In genomic region chr5:106207706-106208105, GRCm38 (mm10) we compare ENCODE assay signal across 24 mouse cellular contexts.
"Had no signal": no experiment of that assay in that cellular context is flagged by ENCODE, and none has a peak within 500 bp of the region (broad histone marks: within the 10 kb centered on the region; RNA-seq: fewer than 3 reads in every experiment).

No protein-coding gene starts in this region.

- H3K36me3 ChIP-seq: heart, embryonic 12.5 days; hindbrain, embryonic 10.5 days; hindbrain, embryonic 12.5 days; intestine, embryonic 15.5 days; limb, embryonic 10.5 days; limb, embryonic 12.5 days had no signal

- H3K4me2 ChIP-seq: heart, embryonic 12.5 days; hindbrain, embryonic 12.5 days; hindbrain, embryonic 14.5 days; intestine, embryonic 15.5 days; limb, embryonic 12.5 days; liver, embryonic 11.5 days had no signal

- H3K4me3 ChIP-seq: heart, adult 2 months; heart, embryonic 12.5 days; hindbrain, embryonic 10.5 days; hindbrain, embryonic 12.5 days; intestine, embryonic 15.5 days; layer of hippocampus, adult 2 months; left cerebral cortex, adult 2 months; limb, embryonic 10.5 days; limb, embryonic 12.5 days had no signal

- H3K4me1 ChIP-seq: heart, embryonic 12.5 days; intestine, embryonic 15.5 days had no signal

- ATAC-seq: hindbrain, embryonic 16.5 days; inflammation-experienced regulatory T-cells, adult 6 months; intestine, embryonic 15.5 days; intestine, postnatal 0 days had no signal

- H3K9me3 ChIP-seq: heart, embryonic 12.5 days; hindbrain, embryonic 10.5 days; hindbrain, embryonic 12.5 days; intestine, embryonic 15.5 days; limb, embryonic 10.5 days; limb, embryonic 12.5 days had no signal

- H3K27me3 ChIP-seq: heart, embryonic 12.5 days; hindbrain, embryonic 12.5 days; intestine, embryonic 15.5 days; limb, embryonic 12.5 days had no signal

- H3K9ac ChIP-seq: heart, embryonic 12.5 days; hindbrain, embryonic 12.5 days; hindbrain, embryonic 14.5 days; intestine, embryonic 15.5 days; limb, embryonic 12.5 days had no signal

- H3K27ac ChIP-seq: heart, adult 2 months; hindbrain, embryonic 10.5 days; hindbrain, embryonic 12.5 days; hindbrain, embryonic 14.5 days; intestine, embryonic 15.5 days; layer of hippocampus, adult 2 months; left cerebral cortex, adult 2 months; limb, embryonic 10.5 days; limb, embryonic 12.5 days had no signal

- DNase-seq: gastrocnemius, postnatal 14 days; gastrocnemius, postnatal 36 days; heart, adult 2 months; heart, postnatal 10 days; heart, postnatal 4 days; kidney, adult 18-20 months; kidney, adult 8-10 months; kidney, postnatal 10 days; kidney, postnatal 25 days; kidney, postnatal 4 days; liver had no signal
